Comparison of ENCODE assay signal across 17 mouse cellular contexts in genomic region chr10:86201826-86202225, GRCm38 (mm10).
"Had no signal": no experiment of that assay in that cellular context is flagged by ENCODE, and none has a peak within 500 bp of the region (broad histone marks: within the 10 kb centered on the region; RNA-seq: fewer than 3 reads in every experiment).

No protein-coding gene starts in this region.

- H3K27ac ChIP-seq: midbrain, embryonic 10.5 days; midbrain, embryonic 12.5 days; neural tube, embryonic 13.5 days; neural tube, embryonic 15.5 days had no signal

- H3K4me1 ChIP-seq: midbrain, embryonic 10.5 days; midbrain, embryonic 12.5 days; neural tube, embryonic 13.5 days; neural tube, embryonic 15.5 days had no signal

- H3K4me3 ChIP-seq: midbrain, embryonic 10.5 days; midbrain, embryonic 12.5 days; myocyte; neural tube, embryonic 13.5 days; neural tube, embryonic 15.5 days had no signal

- DNase-seq: lung, adult 18-20 months; lung, embryonic 14.5 days; lung, postnatal 10 days; lung, postnatal 4 days; midbrain, embryonic 14.5 days; right cerebral cortex, adult 18-20 months; right cerebral cortex, postnatal 25 days; right cerebral cortex, postnatal 4 days; spleen, adult 18-20 months; thymus, adult 18-20 months; thymus, postnatal 14 days; thymus, postnatal 36 days had no signal

- H3K27me3 ChIP-seq: midbrain, embryonic 12.5 days; neural tube, embryonic 13.5 days; neural tube, embryonic 15.5 days had no signal
